Mouse (Mus musculus) MN1 (cell line): ENCODE data around the gene Nt5c2.

Source experiments
- DNase-seq: peaks from one replicate; pipeline ENCODE4 v3.0.0-alpha.2; 2016; ENCODE audit warnings: low spot score

The Nt5c2 gene

GRCm38 (mm10) chr19:46846056-46846455 is 168.9 kb downstream of the Nt5c2 start:
- DNase-seq = no peak

GRCm38 (mm10) chr19:46843030-46843429 is 171.9 kb downstream of the Nt5c2 start:
- no peak for DNase-seq

DNA sequence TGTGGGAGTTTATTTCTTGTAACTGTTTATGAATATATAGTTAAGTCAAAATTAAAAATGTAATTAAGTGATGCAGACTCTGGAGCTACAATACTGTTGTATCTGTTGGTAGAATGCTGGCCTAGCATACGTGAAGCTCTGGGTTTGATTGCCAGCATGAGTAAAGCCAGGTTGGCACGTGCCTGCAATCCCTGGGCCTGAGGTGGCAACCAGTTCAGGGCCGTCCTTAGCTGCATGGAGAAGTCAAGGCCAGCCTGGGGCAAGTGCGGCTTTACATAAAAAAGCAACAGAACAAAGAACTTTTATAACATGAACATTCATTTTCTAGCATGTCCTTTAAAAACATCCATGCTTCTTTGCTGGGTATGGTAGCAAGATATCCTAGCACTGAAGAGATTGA is 173.9 kb downstream of the Nt5c2 start:
- no peak for DNase-seq

DNA sequence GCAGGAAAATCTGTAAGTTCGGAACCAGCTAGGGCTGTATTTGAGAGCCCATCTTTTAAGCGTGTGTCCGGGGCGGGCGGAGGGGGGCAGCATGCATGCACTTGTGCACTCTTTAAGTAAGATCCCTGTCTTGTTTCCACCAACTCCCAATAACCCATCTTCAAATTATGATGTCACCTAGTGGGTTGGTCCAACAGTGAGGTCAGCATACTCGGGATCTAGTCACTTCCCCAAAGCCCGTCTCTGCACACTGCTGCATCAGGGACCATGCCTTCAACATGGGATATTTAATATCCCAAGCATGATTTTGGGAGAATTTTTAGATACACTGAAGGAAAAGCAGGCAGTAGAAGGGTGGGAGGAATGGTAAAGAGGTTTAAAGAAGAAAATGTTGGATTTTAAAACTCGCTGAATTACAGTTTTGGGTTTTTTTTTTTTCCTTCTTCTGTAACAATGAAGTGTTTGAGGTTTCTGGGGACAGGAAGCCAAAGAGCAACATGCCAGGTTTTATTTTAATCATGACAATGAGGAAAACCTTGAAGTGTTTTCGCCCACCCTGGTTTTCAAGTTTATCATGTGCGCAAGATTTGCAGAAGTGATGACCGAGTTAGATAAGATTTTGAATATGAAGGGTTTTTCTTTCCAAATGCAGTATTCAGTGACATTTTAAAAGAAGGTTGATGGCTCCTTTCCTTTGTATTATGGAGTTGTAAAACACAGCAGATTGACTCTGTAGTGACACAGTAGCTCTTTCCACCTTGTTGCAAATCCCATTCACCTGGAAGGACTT is 177.5 kb downstream of the Nt5c2 start:
- no peak for DNase-seq

DNA sequence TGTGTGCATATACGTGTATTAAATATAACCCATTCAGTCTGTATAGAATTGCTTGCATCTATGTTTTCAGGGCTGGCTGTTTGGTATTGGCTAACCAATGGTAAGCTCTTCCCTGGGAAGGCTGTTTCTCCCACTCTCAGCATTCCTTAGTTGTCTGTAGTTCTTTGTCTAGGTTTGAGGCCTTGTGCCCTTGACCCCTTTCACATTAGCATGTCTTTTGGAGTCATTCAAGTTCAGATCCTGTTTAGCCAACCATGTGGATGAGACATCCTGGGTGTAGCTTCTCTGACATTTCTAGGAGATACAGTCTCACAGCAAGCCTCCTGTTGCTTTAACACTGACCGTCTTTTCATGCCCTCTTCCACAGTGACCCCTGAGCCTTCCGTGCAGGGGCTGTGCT is 178.9 kb downstream of the Nt5c2 start:
- DNase-seq = no peak

DNA sequence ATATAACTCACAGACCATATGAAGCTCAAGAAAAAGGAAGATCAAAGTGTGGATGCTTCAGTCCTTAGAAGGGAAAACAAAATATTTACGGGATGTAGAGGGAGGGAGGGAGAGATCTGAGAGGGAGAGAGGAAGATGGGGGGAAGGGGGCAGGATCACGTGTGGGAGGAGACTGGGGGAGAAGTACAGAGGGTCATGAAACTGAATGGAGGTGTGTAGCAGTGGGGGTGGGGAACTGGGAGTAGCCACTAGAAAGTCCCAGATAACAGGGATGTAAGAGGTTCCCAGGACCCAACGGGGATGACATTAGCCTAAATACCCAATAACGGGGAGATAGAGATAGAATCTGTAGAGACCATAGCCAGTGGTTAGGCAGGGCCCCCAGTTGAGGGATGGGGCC is 179.6 kb downstream of the Nt5c2 start:
- no peak for DNase-seq

DNA sequence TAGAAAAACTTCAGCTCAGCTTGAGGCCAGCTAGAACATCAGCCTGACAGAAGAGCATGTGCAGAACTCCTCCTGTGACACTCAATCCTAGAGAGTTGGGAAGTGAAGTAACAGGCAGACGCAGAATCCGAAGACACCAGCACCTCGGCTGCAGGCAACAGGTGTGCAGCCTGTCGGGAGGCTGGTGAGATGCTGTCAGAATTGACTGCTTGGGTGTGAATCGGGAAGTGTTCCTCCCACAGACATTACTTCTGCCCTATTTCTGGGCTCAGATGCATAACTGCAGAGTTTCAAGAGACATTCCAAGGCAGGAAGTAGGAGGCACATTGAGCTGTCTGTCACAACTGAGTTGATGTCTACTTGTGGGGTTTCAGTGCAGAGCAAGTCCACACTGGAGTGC is 180.7 kb downstream of the Nt5c2 start:
- no peak for DNase-seq
